Mouse (Mus musculus) lung, postnatal 0 days (tissue): Measurements from ENCODE around the gene Apoc4. TPM values are rescaled to one million over a fixed set of nuclear protein-coding genes. Genes with fewer than 3 reads are reported as not detected.

Experiments used
- ATAC-seq: fragments of 200-750 bp; cut with Nextera tagmentation; 2 replicates; pipeline ENCODE4 v1.8.0; 2017; ENCODE audit warnings: moderate library complexity
- DNase-seq: peaks from one replicate; pipeline ENCODE4 v3.0.0-alpha.2; 2016; ENCODE audit warnings: low spot score
- H3K27ac ChIP-seq: fragments of 300-500 bp; sonication (generic); 2 replicates; pipeline ENCODE4 v1.5.1; 2014; ENCODE audit warnings: antibody characterized with exemption, mild to moderate bottlenecking, low read length, mixed read lengths
- H3K27me3 ChIP-seq: fragments of 300-500 bp; sonication (generic); replicated peaks from 2 replicates; pipeline ENCODE4 v1.6.1; 2014; ENCODE audit warnings: low read length, mixed read lengths; ENCODE audit not compliant: insufficient read depth
- H3K36me3 ChIP-seq: fragments of 300-500 bp; sonication (generic); 2 replicates; pipeline ENCODE4 v1.6.1; 2014; ENCODE audit warnings: low read length, mixed read lengths; ENCODE audit not compliant: insufficient read depth
- H3K4me1 ChIP-seq: fragments of 300-500 bp; sonication (generic); 2 replicates; pipeline ENCODE4 v1.6.1; 2014; ENCODE audit warnings: antibody characterized with exemption, low read depth, low read length, mixed read lengths; ENCODE audit not compliant: insufficient read depth
- H3K4me2 ChIP-seq: fragments of 300-500 bp; sonication (generic); replicated peaks from 2 replicates; pipeline ENCODE4 v1.6.1; 2014; ENCODE audit warnings: low read depth, mild to moderate bottlenecking, low read length, moderate library complexity, mixed read lengths
- H3K4me3 ChIP-seq: fragments of 300-500 bp; sonication (generic); 2 replicates; pipeline ENCODE4 v1.5.1; 2014; ENCODE audit warnings: low read depth, low read length
- H3K9ac ChIP-seq: fragments of 300-500 bp; sonication (generic); replicated peaks from 2 replicates; pipeline ENCODE4 v1.6.1; 2014; ENCODE audit warnings: low read depth, mild to moderate bottlenecking
- H3K9me3 ChIP-seq: fragments of 300-500 bp; sonication (generic); 2 replicates; pipeline ENCODE4 v1.6.1; 2016; ENCODE audit warnings: low read length, mixed read lengths
- CTCF ChIP-seq: IDR thresholded peaks from 2 replicates; pipeline ENCODE4 v1.5.1; 2016; ENCODE audit warnings: antibody characterized with exemption, mild to moderate bottlenecking
- EP300 ChIP-seq: IDR thresholded peaks from 2 replicates; pipeline ENCODE4 v1.6.1; 2016; ENCODE audit warnings: antibody characterized with exemption, mild to moderate bottlenecking, control low read depth
- WGBS: fragments of 180-500 bp; shearing (Covaris S2); extraction: QIAGEN DNeasy Blood & Tissue Kit; methylation state at CpG from one replicate; pipeline ENCODE4 v1.1.7; 2014; 5-methylcytosine and 5-hydroxymethylcytosine counted together
- polyA plus RNA-seq: library from polyadenylated mRNA; unstranded; fragments of >200 nt; fragmentation: Nextera tagmentation; extraction: Ambion mirVana; gene quantifications from 2 replicates; pipeline ENCODE4 v1.2.1, GENCODE M21; 2015

Gene Apoc4
- polyA plus RNA-seq, 1 experiment from 2014 or later, result 0.88 TPM

DNA sequence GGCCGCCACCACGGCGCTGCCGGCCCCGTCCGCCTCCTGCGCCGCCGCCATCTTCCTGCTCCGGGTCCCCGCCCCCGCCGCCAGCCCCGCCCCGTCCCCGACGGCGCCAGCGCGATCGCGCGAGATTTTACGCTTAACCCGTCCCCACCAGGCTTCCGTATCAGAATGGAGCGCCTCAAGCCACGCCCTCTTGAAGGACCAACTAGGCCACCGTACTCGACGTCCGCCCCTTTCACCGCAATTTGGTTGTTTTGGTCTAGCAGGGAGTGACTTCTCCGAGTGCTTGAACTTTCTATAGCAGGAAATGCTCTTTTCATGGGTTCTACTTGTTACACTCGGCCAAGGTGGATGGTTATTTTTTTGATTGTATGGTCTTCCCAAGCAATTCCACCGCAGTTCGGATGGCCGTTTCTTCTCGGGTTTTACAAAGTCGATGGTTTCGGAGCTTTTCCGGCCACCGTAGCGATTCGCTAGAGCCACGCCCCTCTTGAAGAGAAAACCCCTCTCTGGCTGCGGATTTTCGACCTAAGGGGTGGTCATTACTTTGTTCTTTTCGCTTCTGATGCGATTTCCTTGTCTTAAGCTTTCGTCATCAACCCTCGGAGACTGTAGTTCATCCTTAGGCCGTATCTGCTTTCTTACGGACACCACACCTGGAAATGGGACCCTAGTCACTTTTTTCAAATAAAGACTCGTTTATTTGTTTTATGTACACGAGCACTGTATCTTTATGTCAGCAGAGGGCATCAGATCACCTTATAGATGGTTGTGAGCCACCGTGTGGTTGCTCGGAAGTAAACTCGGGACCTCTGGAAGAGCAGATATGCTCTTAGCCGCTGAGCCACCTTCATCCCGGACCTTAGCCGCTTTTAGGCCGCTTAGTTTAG is 16.1 kb downstream of the Apoc4 start, which contains the start of gene Clptm1:
TSS of gene Clptm1 (minus strand) at position 79 of the 887 bp plus-strand sequence.
- Histone ChIP-seq H3K4me3 (peak within 1 kb of the TSS; percentile 98), H3K4me2 (peak within 1 kb of the TSS; percentile 90), H3K4me1 (peaks cover 17% of the 10 kb centered on the region; the same call in 1 of the 2 replicates), H3K9me3 (no peaks in the 10 kb centered on the region), H3K36me3 (no peaks in the 10 kb centered on the region), H3K27me3 (no peaks in the 10 kb centered on the region), H3K9ac (peak within 1 kb of the TSS; percentile 94), H3K27ac (peak within 1 kb of the TSS; percentile 91)
- WGBS, result 2% methylated on average over 63 of the region's 63 CpGs
- ATAC-seq (peak; percentile 88), DNase-seq (peak; percentile 98)
- TF ChIP-seq EP300 (peak; percentile 80), CTCF (peak; percentile 68)

DNA sequence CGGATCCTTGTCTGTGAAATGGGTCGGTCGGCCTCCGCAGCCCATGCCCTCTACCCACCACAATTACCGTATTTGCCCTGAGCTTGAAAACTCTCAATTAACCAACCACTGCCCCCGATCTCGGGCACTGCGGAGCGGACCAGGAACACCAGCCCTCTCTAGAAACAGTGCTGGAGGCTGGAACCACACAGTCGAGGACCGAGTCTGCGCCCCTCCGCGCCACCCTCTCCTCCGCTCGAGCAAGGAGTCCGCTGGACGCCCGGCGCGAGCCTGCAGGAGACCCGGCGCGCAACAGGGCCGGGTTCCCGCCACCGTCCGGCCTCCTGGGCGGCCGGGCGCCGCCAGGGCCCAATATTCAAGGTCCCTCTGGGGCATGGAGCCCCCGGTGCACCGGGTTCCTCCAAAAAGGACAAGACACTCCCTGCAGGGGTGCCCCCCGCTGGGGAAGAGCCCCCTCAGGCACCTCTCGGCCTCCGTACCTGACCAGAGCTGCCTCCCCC is 16.8 kb downstream of the Apoc4 start:
- H3K4me1 ChIP-seq, result peaks cover 17% of the 10 kb centered on the region; the same call in 1 of the 2 replicates
- peak overlapping the region; percentile 66 for H3K27ac ChIP-seq
- WGBS, result under 1% methylated on average over 34 of the region's 37 CpGs
- H3K27me3 ChIP-seq, result no peaks in the 10 kb centered on the region
- H3K9me3 ChIP-seq, result no peaks in the 10 kb centered on the region
- no peaks in the 10 kb centered on the region for H3K36me3 ChIP-seq
- H3K4me2 ChIP-seq, result peak overlapping the region; percentile 90
- H3K9ac ChIP-seq, result peak overlapping the region; percentile 94
- DNase-seq (no peak), ATAC-seq (peak; percentile 21)
- H3K4me3 ChIP-seq, result peak overlapping the region; percentile 98
- TF ChIP-seq CTCF (0 out of 2 replicates have a peak, but pooled peaks have one; percentile 20), EP300 (no peak)

DNA sequence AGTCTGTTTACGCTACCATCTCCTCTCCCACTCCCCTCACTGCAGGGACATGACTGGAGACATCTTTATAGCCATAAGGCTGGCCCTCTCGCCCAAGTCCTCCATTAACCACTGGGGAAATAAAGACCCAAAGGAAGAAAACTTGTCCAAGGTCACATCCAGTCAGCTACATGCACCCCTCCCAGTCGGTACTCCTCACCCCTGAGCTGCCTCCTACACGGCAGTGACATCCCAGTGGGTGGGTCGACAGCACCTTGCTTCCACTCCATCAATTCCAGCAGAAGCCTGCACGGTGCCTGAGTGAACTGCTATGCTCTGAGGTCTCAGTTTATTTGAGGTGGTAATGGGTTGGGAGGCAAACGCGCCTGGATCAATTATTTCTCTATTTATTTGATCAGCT is 17.3 kb downstream of the Apoc4 start:
- no peaks in the 10 kb centered on the region for H3K27me3 ChIP-seq
- peak overlapping the region; percentile 90 for H3K4me2 ChIP-seq
- H3K4me3 ChIP-seq, result peak overlapping the region; percentile 98
- TF ChIP-seq CTCF (no peak), EP300 (no peak)
- H3K9me3 ChIP-seq, result no peaks in the 10 kb centered on the region
- no peak for DNase-seq
- peaks cover 17% of the 10 kb centered on the region; the same call in 1 of the 2 replicates for H3K4me1 ChIP-seq
- no peak for ATAC-seq
- H3K27ac ChIP-seq, result no peak overlapping the region
- 9% methylated on average over 8 of the region's 8 CpGs for WGBS
- H3K9ac ChIP-seq, result peak overlapping the region; percentile 94
- H3K36me3 ChIP-seq, result no peaks in the 10 kb centered on the region

DNA sequence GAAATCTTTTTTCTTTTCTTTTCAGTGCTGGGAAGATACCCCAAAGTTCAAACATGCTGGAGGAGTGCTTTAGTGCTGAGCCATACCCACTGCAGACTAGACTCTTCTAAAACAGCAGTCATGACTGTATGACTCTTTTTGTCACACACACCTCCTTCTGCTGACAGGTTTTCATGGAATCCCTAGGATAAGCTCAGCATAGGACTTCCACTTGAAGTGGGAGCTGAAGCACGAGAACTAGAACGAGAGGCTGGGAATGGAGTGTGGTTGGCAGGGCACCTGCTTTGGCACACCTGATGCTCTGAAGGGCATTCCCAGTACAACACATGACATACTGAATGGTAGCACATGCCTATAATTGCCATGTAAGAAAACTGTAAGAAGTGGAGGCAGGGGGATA is 28.7 kb downstream of the Apoc4 start:
- Histone ChIP-seq H3K9me3 (no peaks in the 10 kb centered on the region), H3K27me3 (no peaks in the 10 kb centered on the region), H3K9ac (no peak overlapping the region), H3K36me3 (peaks cover 17% of the 10 kb centered on the region), H3K4me1 (no peaks in the 10 kb centered on the region), H3K4me3 (no peak overlapping the region), H3K4me2 (no peak overlapping the region), H3K27ac (no peak overlapping the region)
- DNase-seq (no peak), ATAC-seq (no peak)
- TF ChIP-seq EP300 (no peak), CTCF (no peak)
- 92% methylated on average over 2 of the region's 2 CpGs for WGBS

DNA sequence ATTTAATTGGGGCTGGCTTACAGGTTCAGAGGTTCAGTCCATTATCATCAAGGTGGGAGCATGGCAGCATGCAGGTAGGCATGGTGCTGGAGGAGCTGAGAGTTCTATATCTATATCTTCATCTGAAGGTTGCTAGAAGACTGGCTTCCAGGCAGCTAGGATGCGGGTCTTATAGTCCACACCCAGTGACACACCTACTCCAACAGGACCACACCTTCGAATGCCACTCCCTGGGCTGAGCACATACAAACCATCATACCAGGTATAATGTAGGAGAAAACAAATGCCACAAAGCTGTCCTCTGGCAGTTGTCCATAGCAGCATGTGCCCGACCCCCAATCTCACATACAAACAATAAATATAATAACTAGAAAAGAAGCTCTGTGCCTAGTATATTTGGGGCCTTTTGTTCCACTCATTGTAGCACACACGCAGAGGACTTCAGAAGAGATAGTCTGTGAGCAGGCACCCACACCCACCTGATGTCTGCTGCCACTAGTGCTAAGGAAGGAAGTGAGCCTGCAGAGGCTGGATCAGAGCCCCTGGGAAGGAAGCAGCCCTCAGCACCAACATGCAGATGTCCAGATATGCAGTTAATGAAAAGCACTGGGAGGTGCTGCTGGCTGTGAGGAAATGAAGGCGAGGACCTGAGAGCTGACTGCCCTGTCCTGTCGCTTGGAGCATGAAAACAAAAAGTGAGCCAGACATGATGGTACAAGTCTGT is 30.1 kb downstream of the Apoc4 start:
- peak; percentile 59; the same call in 1 of the 2 replicates for ATAC-seq

DNA sequence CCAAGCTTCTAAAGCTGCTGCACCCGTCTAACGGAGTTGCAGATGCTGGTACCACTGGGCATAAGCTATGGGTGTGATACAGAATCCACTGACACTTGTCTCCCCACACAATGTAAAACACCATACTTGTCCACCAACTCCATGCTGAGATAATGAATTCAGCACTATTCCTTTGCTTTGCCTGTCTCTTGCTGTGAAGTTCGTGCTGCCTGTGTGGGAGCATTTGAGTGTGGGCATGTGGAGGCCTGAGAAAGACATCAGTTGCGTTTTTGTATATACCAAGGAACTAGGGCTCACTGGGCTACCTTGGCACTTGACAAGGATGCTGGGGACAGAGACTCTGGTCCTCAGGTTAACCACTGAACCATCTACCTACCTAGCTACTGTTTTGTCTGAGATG is 40.1 kb downstream of the Apoc4 start:
- WGBS, result 92% methylated on average over 4 of the region's 4 CpGs
- H3K4me1 ChIP-seq, result no peaks in the 10 kb centered on the region
- no peaks in the 10 kb centered on the region for H3K9me3 ChIP-seq
- H3K36me3 ChIP-seq, result peaks cover 56% of the 10 kb centered on the region
- TF ChIP-seq EP300 (no peak), CTCF (no peak)
- H3K27ac ChIP-seq, result no peak overlapping the region
- H3K27me3 ChIP-seq, result no peaks in the 10 kb centered on the region
- DNase-seq, result no peak
- H3K9ac ChIP-seq, result no peak overlapping the region
- no peak overlapping the region for H3K4me2 ChIP-seq
- no peak for ATAC-seq
- no peak overlapping the region for H3K4me3 ChIP-seq

More for the DNA sequence above, 30.1 kb downstream of the Apoc4 start:
- Histone ChIP-seq H3K27ac (no peak overlapping the region), H3K27me3 (no peaks in the 10 kb centered on the region), H3K36me3 (peaks cover 17% of the 10 kb centered on the region), H3K4me1 (no peaks in the 10 kb centered on the region), H3K9me3 (no peaks in the 10 kb centered on the region), H3K4me2 (no peak overlapping the region), H3K4me3 (no peak overlapping the region), H3K9ac (no peak overlapping the region)
- DNase-seq, result no peak
- WGBS, result 80% methylated on average over 6 of the region's 6 CpGs
- TF ChIP-seq CTCF, result no peak
